Mouse (Mus musculus) embryonic facial prominence, embryonic 13.5 days (tissue): ENCODE results near the gene Cfap161. TPM values are rescaled to one million over a fixed set of nuclear protein-coding genes. Genes with fewer than 3 reads are reported as not detected.

Experiments used
- ATAC-seq: fragments of 200-750 bp; cut with Nextera tagmentation; 2 replicates; pipeline ENCODE4 v1.8.0; 2017; ENCODE audit warnings: low read depth; ENCODE audit not compliant: insufficient number of reproducible peaks, insufficient read depth, low FRiP score, low TSS enrichment
- H3K27ac ChIP-seq: fragments of 300-500 bp; sonication (generic); 2 replicates; pipeline ENCODE4 v1.5.1; 2015; ENCODE audit warnings: moderate library complexity, mild to moderate bottlenecking, inconsistent platforms
- H3K27me3 ChIP-seq: fragments of 300-500 bp; sonication (generic); 2 replicates; pipeline ENCODE4 v1.6.1; 2015; ENCODE audit warnings: mild to moderate bottlenecking, inconsistent platforms
- H3K36me3 ChIP-seq: fragments of 300-500 bp; sonication (generic); 2 replicates; pipeline ENCODE4 v1.6.1; 2015; ENCODE audit warnings: mild to moderate bottlenecking, inconsistent platforms
- H3K4me1 ChIP-seq: fragments of 300-500 bp; sonication (generic); 2 replicates; pipeline ENCODE4 v1.6.1; 2015; ENCODE audit warnings: inconsistent platforms
- H3K4me2 ChIP-seq: fragments of 300-500 bp; sonication (generic); 2 replicates; pipeline ENCODE4 v1.6.1; 2015; ENCODE audit warnings: moderate library complexity, mild to moderate bottlenecking, inconsistent platforms
- H3K4me3 ChIP-seq: fragments of 300-500 bp; sonication (generic); 2 replicates; pipeline ENCODE4 v1.5.1; 2015; ENCODE audit warnings: mild to moderate bottlenecking, inconsistent platforms
- H3K9ac ChIP-seq: fragments of 300-500 bp; sonication (generic); 2 replicates; pipeline ENCODE4 v1.6.1; 2015; ENCODE audit warnings: mild to moderate bottlenecking, inconsistent platforms
- H3K9me3 ChIP-seq: fragments of 300-500 bp; sonication (generic); 2 replicates; pipeline ENCODE4 v1.6.1; 2016; ENCODE audit warnings: inconsistent platforms
- whole genome bisulfite sequencing: fragments of 180-500 bp; shearing (Covaris S2); methylation state at CpG from one replicate; pipeline ENCODE4 v1.1.7; 2015; ENCODE audit warnings: mixed read lengths; 5-methylcytosine and 5-hydroxymethylcytosine counted together
- polyA plus RNA-seq: library from polyadenylated mRNA; unstranded; fragments of >200 nt; fragmentation: Nextera tagmentation; extraction: Ambion mirVana; gene quantifications from 2 replicates; pipeline ENCODE4 v1.2.1, GENCODE M21; 2015

Gene Cfap161
- polyA plus RNA-seq, 1 experiment from 2014 or later: 0.41 TPM

DNA sequence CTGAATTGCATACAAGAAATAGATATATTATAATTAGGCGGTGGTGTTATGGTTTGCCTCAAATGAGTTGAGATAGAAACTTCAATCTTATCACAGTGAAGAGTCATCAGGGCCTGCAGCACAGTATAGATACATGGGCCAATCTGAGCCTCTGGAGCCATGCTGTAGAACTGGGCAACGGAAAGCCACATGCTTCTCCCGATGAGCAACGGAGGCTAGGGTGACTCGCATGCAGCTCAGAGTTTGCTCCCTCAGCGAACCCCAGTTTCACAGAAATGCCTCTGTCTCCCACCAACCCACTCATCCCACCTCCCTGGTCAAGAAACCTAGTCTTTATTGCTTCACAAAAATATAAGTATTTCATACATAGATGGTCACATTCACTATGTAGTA is 6.8 kb upstream of the Cfap161 start:
- WGBS: 92% methylated on average over 6 of the region's 6 CpGs

GRCm38 (mm10) chr7:83800561-83801482 is 6.1 kb upstream of the Cfap161 start:
- Histone ChIP-seq H3K4me2 (no peak overlapping the region), H3K9ac (no peak overlapping the region), H3K27me3 (no peaks in the 10 kb centered on the region), H3K9me3 (no peaks in the 10 kb centered on the region), H3K36me3 (no peaks in the 10 kb centered on the region), H3K4me1 (peaks cover 20% of the 10 kb centered on the region), H3K4me3 (no peak overlapping the region), H3K27ac (no peak overlapping the region)
- WGBS: 77% methylated on average over 8 of the region's 8 CpGs
- no peak for ATAC-seq

More for the DNA sequence above, 6.8 kb upstream of the Cfap161 start:
- no peaks in the 10 kb centered on the region for H3K9me3 ChIP-seq
- H3K27ac ChIP-seq: no peak overlapping the region
- H3K9ac ChIP-seq: no peak overlapping the region
- no peak for ATAC-seq
- no peak overlapping the region for H3K4me3 ChIP-seq
- no peak overlapping the region for H3K4me2 ChIP-seq
- no peaks in the 10 kb centered on the region for H3K36me3 ChIP-seq
- H3K4me1 ChIP-seq: peaks cover 20% of the 10 kb centered on the region
- H3K27me3 ChIP-seq: no peaks in the 10 kb centered on the region

DNA sequence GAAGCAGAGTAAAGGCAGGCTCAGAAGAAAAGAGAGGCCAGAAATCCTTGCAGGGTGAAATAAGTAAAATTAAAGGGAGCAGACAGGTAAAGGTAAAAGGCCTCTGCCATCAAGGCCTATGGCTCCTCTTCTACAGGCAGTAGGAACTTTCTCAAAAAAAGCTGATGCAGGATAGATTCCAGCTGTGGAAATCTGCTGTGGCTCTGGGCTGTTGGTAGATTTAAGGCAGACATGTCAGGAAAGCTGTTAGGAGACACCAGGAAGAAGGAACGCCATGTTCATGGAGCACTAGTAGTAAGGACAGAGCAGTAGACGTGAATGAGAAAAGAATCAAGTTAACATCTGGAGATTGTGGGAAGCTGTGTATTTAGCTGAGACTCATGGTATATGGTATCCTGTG is 5.4 kb upstream of the Cfap161 start:
- H3K9me3 ChIP-seq: no peaks in the 10 kb centered on the region
- H3K4me3 ChIP-seq: no peak overlapping the region
- peaks cover 20% of the 10 kb centered on the region for H3K4me1 ChIP-seq
- no peak overlapping the region for H3K9ac ChIP-seq
- no peak overlapping the region for H3K27ac ChIP-seq
- ATAC-seq: no peak
- WGBS: 83% methylated on average over 2 of the region's 2 CpGs
- H3K36me3 ChIP-seq: no peaks in the 10 kb centered on the region
- no peak overlapping the region for H3K4me2 ChIP-seq
- H3K27me3 ChIP-seq: no peaks in the 10 kb centered on the region

GRCm38 (mm10) chr7:83798004-83798403 is 3.3 kb upstream of the Cfap161 start:
- no peaks in the 10 kb centered on the region for H3K9me3 ChIP-seq
- H3K4me2 ChIP-seq: no peak overlapping the region
- H3K4me3 ChIP-seq: no peak overlapping the region
- no peaks in the 10 kb centered on the region for H3K36me3 ChIP-seq
- ATAC-seq: no peak
- H3K27me3 ChIP-seq: no peaks in the 10 kb centered on the region
- peak overlapping the region; percentile 39; the same call in 1 of the 2 replicates for H3K27ac ChIP-seq
- H3K9ac ChIP-seq: no peak overlapping the region
- H3K4me1 ChIP-seq: peaks cover 31% of the 10 kb centered on the region

DNA sequence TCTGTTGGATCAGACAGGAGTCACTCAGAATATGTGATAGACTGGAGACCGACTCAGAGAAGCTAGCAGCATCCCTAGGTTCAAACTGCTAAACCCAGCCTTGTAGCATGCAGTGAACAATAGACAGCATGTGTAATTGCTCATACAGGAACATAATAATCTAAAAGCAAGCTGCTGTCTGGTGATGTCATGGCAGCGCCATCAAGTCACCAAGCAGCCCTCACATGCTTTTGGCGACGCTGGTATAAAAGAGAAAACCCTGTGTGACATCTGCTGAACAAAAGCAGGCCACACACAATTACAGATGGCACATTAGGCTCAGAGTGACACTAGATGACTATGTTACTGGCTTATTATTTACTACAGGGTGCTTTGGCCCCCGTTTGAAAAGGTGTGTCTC is 1.5 kb upstream of the Cfap161 start:
- ATAC-seq: no peak
- no peak overlapping the region for H3K4me3 ChIP-seq
- no peak overlapping the region for H3K4me2 ChIP-seq
- no peaks in the 10 kb centered on the region for H3K36me3 ChIP-seq
- H3K9me3 ChIP-seq: no peaks in the 10 kb centered on the region
- H3K9ac ChIP-seq: no peak overlapping the region
- no peaks in the 10 kb centered on the region for H3K27me3 ChIP-seq
- no peak overlapping the region for H3K27ac ChIP-seq
- WGBS: 67% methylated on average over 5 of the region's 5 CpGs
- H3K4me1 ChIP-seq: peaks cover 20% of the 10 kb centered on the region

DNA sequence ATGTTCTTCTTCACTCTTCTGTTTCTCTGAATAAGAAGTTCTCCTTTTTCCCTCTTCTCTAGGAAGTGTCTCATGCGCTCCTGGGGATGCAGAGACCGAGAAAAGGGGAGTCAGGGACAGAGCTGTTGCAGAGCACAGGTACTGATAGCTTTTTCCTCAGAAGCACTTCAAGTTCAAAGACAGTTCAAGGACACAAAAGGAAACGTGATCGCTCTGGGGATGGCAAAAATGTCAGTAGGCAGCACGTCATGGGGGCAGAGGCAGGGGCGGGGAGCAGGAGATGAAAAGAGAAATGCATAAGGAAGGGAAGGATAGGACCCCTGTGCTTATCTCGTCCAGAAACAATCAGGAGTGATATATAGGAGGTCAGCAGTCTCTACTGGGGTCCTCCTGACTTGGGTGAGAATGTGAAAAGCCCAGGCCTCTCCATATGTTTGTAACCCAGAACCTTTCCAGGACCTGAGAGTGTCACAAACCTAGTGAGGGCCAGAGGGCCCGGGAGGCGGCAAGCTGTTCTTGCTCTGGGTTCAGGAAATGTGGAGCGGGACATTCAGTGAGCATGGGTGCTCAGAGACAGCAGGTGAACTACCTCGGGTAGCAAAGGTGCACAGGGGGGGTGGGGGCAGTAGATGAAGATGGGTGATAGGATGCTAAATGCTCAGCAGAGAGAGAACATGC is 535 bp downstream of the Cfap161 start:
- no peak overlapping the region for H3K27ac ChIP-seq
- peak overlapping the region; percentile 7; the same call in 1 of the 2 replicates for H3K4me3 ChIP-seq
- WGBS: 40% methylated on average over 11 of the region's 11 CpGs
- peaks cover 15% of the 10 kb centered on the region for H3K4me1 ChIP-seq
- no peaks in the 10 kb centered on the region for H3K27me3 ChIP-seq
- H3K9ac ChIP-seq: no peak overlapping the region
- H3K36me3 ChIP-seq: no peaks in the 10 kb centered on the region
- H3K4me2 ChIP-seq: peak overlapping the region; percentile 49
- ATAC-seq: no peak
- no peaks in the 10 kb centered on the region for H3K9me3 ChIP-seq

DNA sequence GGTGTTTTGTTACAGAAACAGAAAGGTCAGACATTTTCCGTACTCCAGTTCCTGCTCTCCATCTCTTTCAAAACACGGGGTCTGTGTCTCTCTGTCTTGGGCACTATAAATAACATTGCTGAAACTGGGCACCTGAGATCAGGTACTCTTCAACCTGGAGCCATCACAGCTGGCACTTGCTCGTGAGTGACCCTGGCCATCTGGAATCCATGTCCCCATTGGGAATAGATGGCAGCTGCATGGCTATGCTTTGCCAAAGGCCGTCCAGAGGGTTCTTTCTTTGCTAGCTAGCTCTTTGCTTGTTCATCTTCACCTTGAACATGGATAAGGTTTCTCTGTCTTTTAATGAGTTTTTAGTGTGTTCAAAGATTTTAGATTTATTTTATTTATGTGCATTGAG is 13.8 kb downstream of the Cfap161 start:
- H3K27me3 ChIP-seq: no peaks in the 10 kb centered on the region
- no peaks in the 10 kb centered on the region for H3K4me1 ChIP-seq
- no peak overlapping the region for H3K4me2 ChIP-seq
- 79% methylated on average over 4 of the region's 4 CpGs for WGBS
- H3K27ac ChIP-seq: no peak overlapping the region
- H3K9me3 ChIP-seq: no peaks in the 10 kb centered on the region
- no peaks in the 10 kb centered on the region for H3K36me3 ChIP-seq
- H3K4me3 ChIP-seq: no peak overlapping the region
- H3K9ac ChIP-seq: no peak overlapping the region
- no peak for ATAC-seq

DNA sequence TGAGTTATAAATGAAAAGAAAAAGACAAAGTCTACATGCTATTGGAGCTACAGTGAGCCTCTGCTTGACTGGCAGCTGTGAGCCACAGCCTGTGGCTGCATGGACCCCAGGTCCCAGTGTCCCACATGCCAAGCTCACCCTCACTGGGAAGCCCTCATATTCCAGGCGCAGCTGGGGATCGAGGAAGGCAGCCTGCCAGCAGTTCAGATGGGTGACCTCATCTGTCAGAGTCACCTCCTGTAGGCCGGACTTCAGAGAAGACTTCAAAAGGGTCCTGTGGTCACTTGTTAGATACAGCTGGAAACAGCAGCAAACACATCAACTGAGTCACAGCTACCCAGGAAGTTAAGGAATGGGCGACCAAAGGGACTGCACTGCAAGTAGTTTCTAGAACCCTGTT is 14.7 kb downstream of the Cfap161 start:
- Histone ChIP-seq H3K4me1 (no peaks in the 10 kb centered on the region), H3K27me3 (no peaks in the 10 kb centered on the region), H3K9me3 (no peaks in the 10 kb centered on the region), H3K27ac (no peak overlapping the region), H3K4me3 (no peak overlapping the region), H3K36me3 (no peaks in the 10 kb centered on the region), H3K4me2 (no peak overlapping the region), H3K9ac (no peak overlapping the region)
- 80% methylated on average over 4 of the region's 4 CpGs for WGBS
- no peak for ATAC-seq

DNA sequence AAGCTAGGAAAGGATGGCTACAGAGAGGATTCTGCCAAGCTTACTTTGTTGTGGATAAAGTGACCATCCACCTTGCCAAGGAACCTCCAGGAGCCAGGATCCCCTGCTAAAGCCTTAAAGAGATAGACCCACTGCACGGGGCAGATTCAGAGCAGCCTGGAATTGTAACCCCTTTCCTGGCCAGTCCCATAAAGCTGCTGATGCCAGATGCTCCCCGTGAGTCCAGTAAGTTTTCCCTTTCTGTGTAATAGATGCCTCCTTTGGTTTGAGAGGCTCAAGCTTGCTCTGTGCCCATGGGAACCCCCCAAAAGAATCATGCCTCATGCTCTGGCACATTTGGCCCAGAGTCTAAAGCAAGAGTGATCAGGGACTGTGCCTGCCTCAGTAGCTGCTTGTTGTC is 15.7 kb downstream of the Cfap161 start:
- Histone ChIP-seq H3K9ac (no peak overlapping the region), H3K27me3 (no peaks in the 10 kb centered on the region), H3K4me3 (no peak overlapping the region), H3K27ac (no peak overlapping the region), H3K36me3 (no peaks in the 10 kb centered on the region), H3K4me1 (peaks cover 4% of the 10 kb centered on the region; the same call in 1 of the 2 replicates), H3K9me3 (no peaks in the 10 kb centered on the region), H3K4me2 (no peak overlapping the region)
- no peak for ATAC-seq
- WGBS: 76% methylated on average over 2 of the region's 2 CpGs

GRCm38 (mm10) chr7:83778516-83778915 is 16.2 kb downstream of the Cfap161 start:
- Histone ChIP-seq H3K4me2 (no peak overlapping the region), H3K4me1 (peaks cover 4% of the 10 kb centered on the region; the same call in 1 of the 2 replicates), H3K9ac (no peak overlapping the region), H3K9me3 (no peaks in the 10 kb centered on the region), H3K27ac (no peak overlapping the region), H3K4me3 (no peak overlapping the region), H3K36me3 (no peaks in the 10 kb centered on the region), H3K27me3 (no peaks in the 10 kb centered on the region)
- 79% methylated on average over 2 of the region's 2 CpGs for WGBS
- no peak for ATAC-seq

DNA sequence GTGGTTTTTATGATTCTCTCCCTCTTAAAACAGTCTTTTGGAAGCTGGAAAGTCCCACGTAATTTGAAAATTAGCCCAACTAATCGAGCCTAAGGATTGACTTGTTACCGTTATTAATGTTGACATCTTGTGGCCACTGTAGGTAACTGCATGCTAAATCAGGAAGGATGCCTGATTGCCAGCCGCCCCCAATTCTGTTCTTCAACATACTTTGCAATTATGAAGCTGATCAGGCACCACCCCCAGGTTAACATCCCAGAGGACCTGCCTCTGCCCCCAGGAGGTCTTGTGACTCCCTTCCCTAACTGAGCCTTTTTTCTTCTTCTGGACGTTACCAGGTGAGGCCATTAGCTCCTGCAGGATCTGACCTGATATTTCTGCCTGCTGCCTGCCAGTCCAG is 20.0 kb downstream of the Cfap161 start:
- no peaks in the 10 kb centered on the region for H3K36me3 ChIP-seq
- 17% methylated on average over 5 of the region's 5 CpGs for WGBS
- H3K9ac ChIP-seq: 0 out of 2 replicates have a peak overlapping the region, but pooled peaks have one; percentile 12
- no peak overlapping the region for H3K4me3 ChIP-seq
- no peak for ATAC-seq
- H3K9me3 ChIP-seq: no peaks in the 10 kb centered on the region
- H3K4me1 ChIP-seq: peaks cover 8% of the 10 kb centered on the region
- no peak overlapping the region for H3K27ac ChIP-seq
- 0 out of 2 replicates have a peak, but pooled peaks cover 4% of the 10 kb centered on the region for H3K27me3 ChIP-seq
- no peak overlapping the region for H3K4me2 ChIP-seq

GRCm38 (mm10) chr7:83763674-83764073 is 31.0 kb downstream of the Cfap161 start:
- Histone ChIP-seq H3K4me3 (no peak overlapping the region), H3K9me3 (no peaks in the 10 kb centered on the region), H3K4me1 (peaks cover under 1% of the 10 kb centered on the region; the same call in 1 of the 2 replicates), H3K27me3 (no peaks in the 10 kb centered on the region), H3K9ac (no peak overlapping the region), H3K27ac (no peak overlapping the region), H3K4me2 (no peak overlapping the region), H3K36me3 (no peaks in the 10 kb centered on the region)
- 41% methylated on average over 3 of the region's 3 CpGs for WGBS
- no peak for ATAC-seq
